Mouse (Mus musculus): ENCODE data around the gene Pik3c2a. TPM values are rescaled to one million over a fixed set of nuclear protein-coding genes. Genes with fewer than 3 reads are reported as not detected.

Pik3c2a gene
- 10 to 100 TPM; 26.6 to 33.3 TPM for total RNA-seq (2021)
- long read RNA-seq, experiment 1, full-length matches to known transcripts, result 2 of 4 reads
- long read RNA-seq, experiment 1, partial matches to known transcripts, result 1 of 4 reads
- long read RNA-seq, experiment 1, other reads (novel, unspliced or antisense), result 1 of 4 reads
- long read RNA-seq, experiment 2, partial matches to known transcripts, result 2 of 6 reads
- long read RNA-seq, experiment 2, other reads (novel, unspliced or antisense), result 3 of 6 reads

GRCm38 (mm10) chr7:116443004-116443696, at the start of gene Pik3c2a:
Gene Pik3c2a, minus strand, starts transcription at chr7:116443449.
- DNase-seq (ENCODE audit: low spot score in 2 of 2), result peak; percentile 90 to 96

- no peak for DNase-seq (ENCODE audit: low spot score in 2 of 2)
These were observed 47.9 kb upstream of the Pik3c2a start for GRCm38 (mm10) chr7:116491113-116491512.

- no peak for DNase-seq (ENCODE audit: low spot score in 2 of 2)
These were observed 41.9 kb upstream of the Pik3c2a start for GRCm38 (mm10) chr7:116485062-116485601.

- DNase-seq (ENCODE audit: low spot score in 2 of 2), result no peak
These were observed 41.0 kb upstream of the Pik3c2a start for GRCm38 (mm10) chr7:116484213-116484612.

DNA sequence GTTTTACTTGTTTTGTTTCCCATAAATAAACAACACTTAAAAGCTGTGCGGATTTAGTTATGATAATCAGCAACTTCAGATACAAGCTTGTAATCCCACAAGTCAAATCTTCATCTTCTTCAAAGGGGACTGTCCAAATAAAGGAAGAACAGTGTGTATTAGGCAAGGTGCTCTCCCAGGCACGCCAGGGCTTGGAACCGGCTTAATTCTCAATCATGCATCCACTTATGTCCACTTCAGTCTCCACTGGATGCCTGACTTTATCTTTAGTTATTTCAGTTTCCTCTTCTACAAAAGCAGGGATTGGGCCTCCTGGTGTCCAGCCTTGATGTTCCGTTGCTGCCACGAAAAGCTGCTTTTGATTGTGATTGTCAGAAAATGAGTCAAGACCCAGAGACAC, 40.5 kb upstream of the Pik3c2a start:
- no peak for DNase-seq (ENCODE audit: low spot score in 2 of 2)

GRCm38 (mm10) chr7:116483106-116483505, 39.9 kb upstream of the Pik3c2a start:
- DNase-seq (ENCODE audit: low spot score in 2 of 2), result no peak

DNA sequence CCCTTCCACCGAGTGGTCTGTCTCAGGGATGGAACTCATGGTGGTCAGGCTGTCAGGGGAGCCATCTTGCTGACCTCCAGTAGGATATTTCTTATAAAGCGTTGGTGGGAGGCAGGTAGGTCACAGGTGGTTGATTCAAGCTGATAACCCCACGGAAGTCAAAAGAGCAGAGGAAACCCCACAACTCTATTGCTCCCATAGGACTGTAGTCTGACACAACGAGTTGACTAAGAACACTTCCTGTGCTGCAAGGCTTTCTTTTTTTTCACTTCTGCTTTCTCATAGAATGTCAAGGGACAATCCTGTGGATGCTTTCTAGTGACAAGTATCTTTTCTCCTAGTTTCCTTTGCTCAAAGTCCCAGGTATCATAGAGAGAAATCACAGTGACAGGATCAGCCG, 33.0 kb upstream of the Pik3c2a start:
- no peak for DNase-seq (ENCODE audit: low spot score in 2 of 2)

DNA sequence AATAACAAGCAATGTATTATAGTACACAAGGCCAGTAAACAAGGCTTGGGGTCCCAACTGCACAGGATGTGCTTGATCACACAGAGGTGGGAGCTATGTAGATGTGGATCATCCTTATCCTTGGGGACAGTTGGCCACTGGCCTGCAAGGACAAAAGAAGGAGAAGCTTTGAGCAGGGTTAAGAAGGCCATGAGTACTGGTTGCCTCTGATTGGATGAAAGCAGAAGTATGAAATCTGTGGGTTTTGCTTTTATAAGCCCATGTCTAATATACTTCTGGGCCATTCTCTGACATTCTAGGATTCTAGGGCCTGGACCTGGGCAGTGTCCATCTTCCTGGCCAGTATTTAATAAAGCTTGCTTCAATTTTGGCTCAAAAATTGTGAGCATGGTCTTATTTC, 32.6 kb upstream of the Pik3c2a start:
- no peak for DNase-seq (ENCODE audit: low spot score in 2 of 2)

DNA sequence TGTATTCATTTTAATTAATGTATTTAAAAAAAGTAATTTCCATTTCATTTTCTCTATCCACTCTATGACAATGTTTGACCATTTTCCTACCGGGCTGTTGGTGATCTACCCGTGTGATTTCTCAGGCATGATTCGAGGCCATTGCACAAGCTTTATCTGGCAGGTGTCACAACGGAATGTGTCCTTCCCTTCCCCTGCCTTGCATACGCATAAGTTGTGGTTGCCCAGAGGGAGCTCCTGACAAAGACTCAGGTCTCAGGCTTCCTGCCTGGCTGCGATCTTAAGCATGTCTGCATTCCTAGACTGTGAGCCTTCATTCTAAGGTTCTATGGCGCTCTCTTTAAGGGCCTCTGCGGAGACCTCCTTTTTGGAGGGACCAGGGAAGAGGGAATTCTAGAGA, 18.9 kb upstream of the Pik3c2a start:
- DNase-seq (ENCODE audit: low spot score in 2 of 2), result no peak

GRCm38 (mm10) chr7:116458985-116459441, 15.8 kb upstream of the Pik3c2a start:
- DNase-seq (ENCODE audit: low spot score in 2 of 2), result peak in 1 of 2 experiments; percentile 33

- no peak for DNase-seq (ENCODE audit: low spot score in 2 of 2)
These were observed 14.1 kb upstream of the Pik3c2a start for GRCm38 (mm10) chr7:116457391-116457790.

DNA sequence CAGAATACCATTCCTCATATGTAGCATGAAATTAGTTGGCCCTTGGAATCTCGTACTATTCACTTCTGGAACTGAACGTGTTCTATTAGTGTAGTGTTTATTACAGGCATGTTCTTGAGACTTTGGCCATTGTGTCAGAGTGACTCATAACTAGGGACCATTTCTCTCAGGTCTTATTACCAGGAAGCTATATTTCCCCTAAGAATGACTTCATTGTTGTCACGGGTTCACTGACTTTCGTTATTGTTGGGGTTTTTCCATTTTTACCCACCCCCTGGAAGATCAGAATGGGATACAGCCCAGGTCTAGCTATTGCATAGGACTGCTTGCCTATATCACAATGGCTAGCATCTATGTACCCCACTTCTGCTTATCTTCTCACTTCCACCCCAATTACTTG, 13.7 kb upstream of the Pik3c2a start:
- DNase-seq (ENCODE audit: low spot score in 2 of 2), result no peak

DNA sequence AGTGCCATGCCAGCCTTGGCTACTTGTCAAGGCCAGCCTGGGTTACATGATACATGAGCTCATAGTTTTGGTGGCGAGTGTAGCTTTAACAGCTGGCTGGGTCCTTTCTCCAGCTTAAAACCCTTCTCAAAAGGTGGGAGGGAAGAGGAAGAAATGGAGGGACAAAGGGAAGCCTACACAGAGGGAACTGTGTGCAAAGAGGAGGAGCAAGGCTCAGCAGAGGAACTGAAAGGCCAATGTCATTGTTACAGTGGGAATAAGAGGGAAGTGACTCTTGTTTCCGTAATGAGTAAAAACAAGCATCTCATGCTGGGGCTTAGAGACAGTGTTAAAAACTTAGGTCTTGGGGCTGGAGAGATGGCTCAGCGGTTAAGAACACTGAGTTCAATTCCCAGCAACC, 3.4 kb upstream of the Pik3c2a start:
- no peak for DNase-seq (ENCODE audit: low spot score in 2 of 2)

GRCm38 (mm10) chr7:116444326-116444809, 1.1 kb upstream of the Pik3c2a start:
- DNase-seq (ENCODE audit: low spot score in 2 of 2), result no peak

GRCm38 (mm10) chr7:116443697-116444325, 562 bp upstream of the Pik3c2a start:
- no peak for DNase-seq (ENCODE audit: low spot score in 2 of 2)

DNA sequence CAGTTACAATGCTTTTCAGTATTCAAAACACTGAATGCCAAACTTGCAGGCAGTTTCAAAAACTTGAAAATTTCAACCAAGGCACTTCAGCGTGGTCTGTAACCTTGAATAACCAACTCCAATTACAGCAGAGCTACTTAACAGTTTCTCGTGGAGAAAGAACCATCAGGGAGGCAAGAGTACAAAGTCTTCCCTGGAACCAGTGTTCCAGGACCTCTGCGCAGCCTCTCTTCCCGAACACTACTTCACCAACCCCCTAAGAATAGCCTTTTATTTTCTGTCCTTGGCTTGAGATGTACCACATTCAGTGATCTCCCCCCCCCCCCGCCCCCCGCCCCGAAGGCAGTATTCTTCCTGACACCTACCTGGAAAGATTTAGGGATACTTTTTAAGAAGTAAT, 1.0 kb downstream of the Pik3c2a start:
- no peak for DNase-seq (ENCODE audit: low spot score in 2 of 2)

- DNase-seq (ENCODE audit: low spot score in 2 of 2), result no peak
These were observed 1.9 kb downstream of the Pik3c2a start for GRCm38 (mm10) chr7:116441346-116441745.

- no peak for DNase-seq (ENCODE audit: low spot score in 2 of 2)
These were observed 11.6 kb downstream of the Pik3c2a start for GRCm38 (mm10) chr7:116431661-116432060.

GRCm38 (mm10) chr7:116430926-116431325, 12.3 kb downstream of the Pik3c2a start:
- no peak for DNase-seq (ENCODE audit: low spot score in 2 of 2)

- DNase-seq (ENCODE audit: low spot score in 2 of 2), result no peak
These were observed 16.0 kb downstream of the Pik3c2a start for GRCm38 (mm10) chr7:116427206-116427605.

GRCm38 (mm10) chr7:116425771-116426170, 17.5 kb downstream of the Pik3c2a start:
- DNase-seq (ENCODE audit: low spot score in 2 of 2), result no peak

- DNase-seq (ENCODE audit: low spot score in 2 of 2), result no peak
These were observed 22.2 kb downstream of the Pik3c2a start for GRCm38 (mm10) chr7:116421081-116421480.

Data from layer of hippocampus, postnatal 14 days (tissue).